Mouse (Mus musculus): ENCODE measurements around the gene Pusl1. TPM values are rescaled to one million over a fixed set of nuclear protein-coding genes. Genes with fewer than 3 reads are reported as not detected.

Pusl1 gene
- total RNA-seq, 2 experiments from 2014 or later = 32.7 to 44.0 TPM

DNA sequence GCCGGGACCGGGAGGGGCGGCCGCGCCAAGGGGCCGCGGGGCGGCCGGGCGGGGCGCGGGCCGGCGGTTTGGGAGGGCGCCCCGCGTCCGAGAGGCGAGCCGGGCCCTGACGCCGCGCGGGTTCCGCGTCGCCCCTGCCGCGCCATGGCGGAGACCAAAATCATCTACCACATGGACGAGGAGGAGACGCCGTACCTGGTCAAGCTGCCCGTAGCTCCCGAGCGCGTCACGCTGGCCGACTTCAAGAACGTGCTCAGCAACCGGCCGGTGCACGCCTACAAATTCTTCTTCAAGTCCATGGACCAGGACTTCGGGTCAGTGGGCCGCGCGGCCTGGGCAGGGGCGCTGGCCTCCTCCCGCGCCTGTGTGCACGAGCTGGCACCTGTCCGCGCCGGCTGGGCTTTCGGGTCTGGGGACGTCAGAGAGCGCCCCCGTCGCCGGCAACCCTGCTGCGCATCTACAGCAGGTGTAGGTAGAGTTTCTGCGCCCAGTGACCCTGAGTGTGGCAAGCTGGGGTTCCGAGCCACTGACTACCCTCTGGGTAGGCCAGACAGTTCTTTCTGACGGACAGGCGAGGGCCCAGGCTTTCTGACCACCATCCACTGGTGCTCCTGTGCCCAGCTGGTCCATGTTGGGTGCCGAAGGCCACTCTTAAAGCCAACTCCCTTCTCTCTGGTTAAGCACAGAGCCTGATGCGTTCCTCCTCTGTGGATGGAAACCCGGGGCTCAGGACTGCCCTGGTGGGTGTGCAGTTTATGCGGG lies 43.8 kb downstream of the Pusl1 start:
- peak; percentile 19; the same call in 1 of the 2 replicates for ATAC-seq (replicated peaks; ENCODE audit: low FRiP score, low TSS enrichment, poor library complexity, severe bottlenecking)

DNA sequence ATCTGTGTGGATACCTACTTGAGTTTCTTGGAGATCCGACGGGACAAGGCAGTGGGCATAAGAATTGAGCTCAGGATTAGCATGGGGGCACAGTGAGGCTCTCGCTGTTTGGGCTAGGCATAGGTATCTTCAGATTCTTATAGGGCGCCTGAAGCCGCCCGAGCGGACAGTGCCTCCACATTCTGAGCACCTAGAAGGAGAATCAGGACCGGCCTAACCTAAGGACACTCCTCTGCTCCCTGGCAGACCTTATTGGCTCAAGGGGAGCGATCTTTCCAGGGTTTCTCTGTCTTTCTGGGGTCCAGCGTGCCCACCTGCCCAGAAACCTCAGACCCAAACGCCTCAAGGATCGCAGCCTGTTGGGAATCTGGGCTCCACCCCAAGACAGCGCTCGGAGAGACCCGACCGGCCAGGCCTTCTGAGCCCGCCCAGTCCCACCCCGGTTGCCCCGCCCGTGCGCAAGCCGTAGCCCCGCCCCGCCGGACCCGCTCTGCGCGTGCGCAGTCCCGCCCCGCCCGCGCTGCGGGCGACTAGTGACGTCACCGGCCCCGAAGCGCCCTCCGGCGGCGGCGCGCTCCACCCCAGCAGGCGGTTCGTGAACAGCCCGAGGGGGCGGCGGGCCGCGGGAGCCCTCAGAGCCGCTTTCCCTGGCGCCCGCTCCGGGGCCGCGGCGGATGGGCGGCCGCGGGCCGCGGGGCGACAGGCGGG lies 44.6 kb downstream of the Pusl1 start, which contains the start of gene Dvl1:
Gene Dvl1, plus strand, starts transcription at position 532 of the 708 bp plus-strand sequence.
- peak; percentile 53 for ATAC-seq (replicated peaks; ENCODE audit: low FRiP score, low TSS enrichment, poor library complexity, severe bottlenecking)

DNA sequence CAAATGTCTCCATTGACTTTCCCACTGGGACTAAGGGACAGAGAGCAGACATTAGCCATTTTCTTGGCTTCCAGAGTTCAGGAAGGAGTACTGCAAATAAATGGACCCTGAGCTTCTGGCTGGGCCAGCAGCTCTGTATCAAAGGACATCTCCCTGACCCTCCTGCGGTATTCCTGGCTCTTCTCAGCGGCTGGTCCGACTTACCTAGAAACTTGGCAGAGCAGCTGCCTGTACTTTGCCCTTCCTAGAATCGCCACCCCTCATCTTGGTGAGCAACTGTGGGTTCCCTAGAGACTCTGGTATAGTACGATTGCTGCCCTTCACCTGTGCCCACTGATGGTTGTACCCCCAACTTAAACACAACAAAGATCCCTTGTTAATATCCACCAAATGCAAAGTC lies 48.4 kb downstream of the Pusl1 start:
- ATAC-seq (replicated peaks; ENCODE audit: low FRiP score, low TSS enrichment, poor library complexity, severe bottlenecking) = no peak

DNA sequence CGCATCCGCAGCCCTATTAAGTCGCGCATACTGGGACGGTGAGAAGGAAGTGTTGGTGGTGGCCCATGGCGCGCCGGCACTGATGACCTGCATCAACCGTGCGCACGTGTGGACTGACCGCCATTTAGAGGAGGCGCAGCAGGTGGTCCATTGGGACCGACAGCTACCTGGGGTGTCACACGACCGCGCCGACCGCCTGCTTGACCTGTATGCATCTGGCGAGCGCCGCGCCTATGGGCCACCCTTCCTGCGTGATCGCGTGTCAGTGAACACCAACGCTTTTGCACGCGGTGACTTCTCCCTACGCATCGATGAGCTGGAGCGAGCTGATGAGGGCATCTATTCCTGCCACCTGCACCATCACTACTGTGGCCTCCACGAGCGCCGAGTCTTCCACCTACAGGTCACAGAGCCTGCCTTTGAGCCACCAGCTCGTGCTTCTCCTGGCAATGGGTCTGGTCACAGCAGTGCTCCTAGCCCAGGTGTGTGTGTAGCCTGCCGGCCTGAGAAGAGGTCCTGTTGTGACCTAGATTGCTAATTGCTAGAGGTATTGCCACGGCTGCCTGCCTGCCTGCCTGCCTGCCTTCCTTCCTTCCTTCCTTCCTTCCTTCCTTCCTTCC lies 49.8 kb downstream of the Pusl1 start:
- no peak for ATAC-seq (replicated peaks; ENCODE audit: low FRiP score, low TSS enrichment, poor library complexity, severe bottlenecking)

DNA sequence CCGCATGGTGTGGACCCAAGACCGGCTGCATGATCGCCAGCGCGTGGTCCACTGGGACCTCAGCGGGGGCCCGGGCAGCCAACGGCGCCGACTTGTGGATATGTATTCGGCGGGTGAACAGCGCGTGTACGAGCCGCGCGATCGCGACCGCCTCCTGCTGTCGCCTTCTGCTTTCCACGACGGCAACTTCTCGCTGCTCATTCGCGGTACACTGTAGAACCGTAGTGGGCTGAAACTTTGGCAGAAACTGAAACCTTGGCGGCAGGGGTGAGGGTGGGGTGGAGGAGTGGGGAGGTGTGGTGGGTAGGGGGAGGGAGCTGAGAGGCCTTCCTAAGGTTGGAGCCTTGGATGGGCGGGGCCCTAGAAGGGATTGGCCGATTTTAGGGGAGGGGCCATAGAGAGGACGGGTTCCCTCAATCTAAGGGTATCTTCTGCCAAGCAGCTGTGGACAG lies 50.6 kb downstream of the Pusl1 start:
- peak; percentile 77 for ATAC-seq (replicated peaks; ENCODE audit: low FRiP score, low TSS enrichment, poor library complexity, severe bottlenecking)

DNA sequence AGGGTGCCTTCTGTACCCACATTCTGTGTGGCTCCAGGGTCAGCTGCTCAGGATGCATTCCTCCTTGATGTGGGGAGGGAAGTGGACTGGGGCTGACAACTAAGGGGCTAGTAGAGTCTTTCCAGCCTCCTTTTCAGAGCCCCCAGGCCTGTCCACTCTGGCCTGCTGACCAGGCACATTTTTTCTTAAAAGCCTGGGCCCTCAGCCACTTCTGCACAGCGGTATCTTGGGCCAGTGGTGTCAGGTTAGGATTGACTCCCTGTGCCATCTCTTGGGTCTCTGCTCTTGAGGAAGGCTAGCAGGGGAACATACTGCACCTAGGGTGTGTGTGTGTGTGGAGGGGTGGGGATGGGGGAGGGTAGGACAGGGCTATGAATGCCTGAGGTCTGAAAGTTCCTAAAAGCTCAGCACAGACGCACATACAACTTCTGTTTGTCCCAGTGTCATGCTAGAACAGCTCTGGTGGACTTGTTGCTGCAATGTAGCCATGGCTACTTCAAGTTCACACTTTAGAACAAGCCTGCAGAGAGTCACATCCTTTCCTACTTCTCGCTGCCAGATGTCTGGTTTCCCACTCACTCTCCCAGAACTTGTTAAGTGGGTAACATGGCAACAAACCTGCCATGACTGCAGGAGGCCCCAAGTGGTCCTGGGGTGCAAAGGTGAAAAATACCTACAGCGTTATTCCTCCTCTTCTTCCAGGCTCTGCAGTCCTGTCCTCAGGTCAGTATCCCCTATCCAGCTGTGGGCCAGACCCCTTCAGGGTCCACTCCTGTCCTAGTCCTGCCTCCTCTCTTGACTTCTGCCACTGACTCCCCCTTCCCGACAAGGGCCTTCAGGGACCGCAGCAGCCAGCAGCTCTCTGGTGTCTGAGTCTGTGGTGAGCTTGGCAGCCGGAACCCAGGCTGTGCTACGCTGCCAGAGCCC lies 51.2 kb downstream of the Pusl1 start:
- ATAC-seq (replicated peaks; ENCODE audit: low FRiP score, low TSS enrichment, poor library complexity, severe bottlenecking) = no peak

DNA sequence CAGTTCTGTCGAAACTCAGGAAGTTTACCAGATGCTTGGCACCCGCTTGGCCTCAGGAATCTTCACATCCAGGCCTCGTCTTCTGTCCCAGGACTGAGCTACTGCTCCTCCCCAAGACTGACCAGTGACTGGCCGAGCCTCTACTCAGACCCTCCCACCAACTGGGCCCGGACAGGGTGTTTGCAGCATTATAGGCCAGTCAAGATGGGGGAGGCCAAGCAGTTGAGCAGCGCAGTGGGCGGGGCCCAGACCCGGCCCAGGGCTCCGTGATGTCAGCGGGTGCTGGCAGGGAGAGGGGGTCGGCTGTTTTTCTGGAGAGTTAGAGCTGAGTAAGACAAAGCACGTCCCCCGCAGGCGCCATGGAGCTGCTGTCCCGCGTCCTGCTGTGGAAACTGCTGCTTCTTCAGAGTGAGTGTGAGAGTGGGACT lies 52.1 kb downstream of the Pusl1 start, which contains the start of gene Mxra8:
Gene Mxra8, plus strand, starts transcription at position 198 of the 428 bp plus-strand sequence.
- ATAC-seq (replicated peaks; ENCODE audit: low FRiP score, low TSS enrichment, poor library complexity, severe bottlenecking) = no peak

DNA sequence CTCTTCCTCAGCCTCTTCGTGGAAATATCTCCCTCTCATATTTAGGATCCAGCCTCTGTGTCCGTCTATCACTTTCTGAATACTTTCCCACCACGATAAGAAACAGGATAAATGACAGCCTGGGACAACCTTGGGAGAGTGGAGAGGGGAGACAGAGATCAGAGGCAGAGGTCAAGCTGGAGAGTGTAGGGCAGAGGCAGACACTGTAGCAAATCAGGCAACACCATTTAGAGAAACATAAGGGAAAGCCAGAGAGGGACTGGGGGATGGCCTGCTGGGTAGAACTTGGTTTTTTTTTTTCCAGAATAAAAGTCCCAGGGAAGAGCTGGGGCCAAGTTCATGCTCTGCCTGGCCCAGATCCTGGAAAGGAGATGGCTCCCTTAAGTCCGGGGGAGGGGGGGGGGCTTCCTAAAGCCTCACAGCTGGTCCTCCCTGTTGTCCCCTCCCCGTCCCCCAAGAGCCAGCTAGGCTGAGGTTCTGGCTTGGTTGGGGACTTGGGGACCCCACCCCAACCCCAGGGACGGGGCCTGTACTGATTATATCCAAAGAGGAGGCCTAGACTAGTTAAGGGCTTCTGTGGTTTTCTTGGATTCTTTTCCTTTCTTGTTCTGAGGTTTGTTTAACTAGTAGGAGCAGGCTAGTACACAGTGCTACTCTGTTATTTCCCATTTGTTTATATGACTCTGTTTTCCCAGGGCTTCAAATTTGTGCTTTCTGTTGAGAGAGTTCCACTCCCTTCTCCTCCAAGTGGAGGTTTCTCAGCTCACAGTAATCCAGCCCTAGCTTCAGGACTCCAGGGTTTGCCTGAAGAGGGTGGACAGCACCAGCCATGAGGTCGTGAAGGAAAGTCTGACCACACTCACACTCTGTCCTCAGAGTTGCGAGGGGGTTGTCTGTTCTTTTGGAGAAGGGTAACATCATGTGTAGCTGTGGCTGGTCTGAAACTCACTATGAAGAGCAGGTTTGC lies 53.1 kb downstream of the Pusl1 start:
- ATAC-seq (replicated peaks; ENCODE audit: low FRiP score, low TSS enrichment, poor library complexity, severe bottlenecking) = no peak

Other genes with a start within 250 kb of the Pusl1 start
- not detected in 2 replicates for gene Gm10563, start 246.4 kb downstream of the Pusl1 start, total RNA-seq (2014; fragmentation: Nextera tagmentation)
- gene Gm10563, start 246.4 kb downstream of the Pusl1 start, total RNA-seq (2017) = not detected in 2 replicates
- gene Mmp23, start 238.4 kb downstream of the Pusl1 start, total RNA-seq (2014; fragmentation: Nextera tagmentation) = not detected in 2 replicates
- gene Mmp23, start 238.4 kb downstream of the Pusl1 start, total RNA-seq (2017) = not detected in 2 replicates
- 12.9 and 17.9 TPM in 2 replicates for gene Mib2, start 222.6 kb downstream of the Pusl1 start, total RNA-seq (2014; fragmentation: Nextera tagmentation)
- 11.9 and 13.3 TPM in 2 replicates for gene Mib2, start 222.6 kb downstream of the Pusl1 start, total RNA-seq (2017)
- 1.1 and 2.8 TPM in 2 replicates for gene Fndc10, start 197.4 kb downstream of the Pusl1 start, total RNA-seq (2014; fragmentation: Nextera tagmentation)
- 0.33 and 0.88 TPM in 2 replicates for gene Fndc10, start 197.4 kb downstream of the Pusl1 start, total RNA-seq (2017)
- gene Ssu72, start 187.0 kb downstream of the Pusl1 start, total RNA-seq (2014; fragmentation: Nextera tagmentation) = 83.5 and 90.2 TPM in 2 replicates
- gene Ssu72, start 187.0 kb downstream of the Pusl1 start, total RNA-seq (2017) = 75.3 and 94.1 TPM in 2 replicates
- 0.17 and 0.20 TPM in 2 replicates for gene Tmem240, start 157.0 kb downstream of the Pusl1 start, total RNA-seq (2014; fragmentation: Nextera tagmentation)
- gene Tmem240, start 157.0 kb downstream of the Pusl1 start, total RNA-seq (2017) = under 0.01 and 0.65 TPM in 2 replicates
- gene Atad3a, start 130.7 kb downstream of the Pusl1 start, total RNA-seq (2014; fragmentation: Nextera tagmentation) = 123 and 206 TPM in 2 replicates
- gene Atad3a, start 130.7 kb downstream of the Pusl1 start, total RNA-seq (2017) = 95.3 and 123 TPM in 2 replicates
- not detected in 2 replicates for gene Vwa1, start 117.1 kb downstream of the Pusl1 start, total RNA-seq (2014; fragmentation: Nextera tagmentation)
- 0.08 and 0.19 TPM in 2 replicates for gene Vwa1, start 117.1 kb downstream of the Pusl1 start, total RNA-seq (2017)
- not detected in 2 replicates for gene Tmem88b, start 105.9 kb downstream of the Pusl1 start, total RNA-seq (2014; fragmentation: Nextera tagmentation)
- gene Tmem88b, start 105.9 kb downstream of the Pusl1 start, total RNA-seq (2017) = 0.09 TPM in 1 of 2 replicates, not detected in the other
- gene Ankrd65, start 101.3 kb downstream of the Pusl1 start, total RNA-seq (2014; fragmentation: Nextera tagmentation) = not detected in 2 replicates
- not detected in 2 replicates for gene Ankrd65, start 101.3 kb downstream of the Pusl1 start, total RNA-seq (2017)
- gene Mrpl20, start 88.9 kb downstream of the Pusl1 start, total RNA-seq (2014; fragmentation: Nextera tagmentation) = 189 and 239 TPM in 2 replicates
- gene Mrpl20, start 88.9 kb downstream of the Pusl1 start, total RNA-seq (2017) = 78.5 and 90.1 TPM in 2 replicates
- 108 and 141 TPM in 2 replicates for gene Ccnl2, start 79.3 kb downstream of the Pusl1 start, total RNA-seq (2014; fragmentation: Nextera tagmentation)
- 86.9 and 94.2 TPM in 2 replicates for gene Ccnl2, start 79.3 kb downstream of the Pusl1 start, total RNA-seq (2017)
- gene Aurkaip1, start 60.5 kb downstream of the Pusl1 start, total RNA-seq (2014; fragmentation: Nextera tagmentation) = 108 and 182 TPM in 2 replicates
- 127 and 137 TPM in 2 replicates for gene Aurkaip1, start 60.5 kb downstream of the Pusl1 start, total RNA-seq (2017)
- gene Mxra8, start 52.1 kb downstream of the Pusl1 start, total RNA-seq (2014; fragmentation: Nextera tagmentation) = not detected in 2 replicates
- not detected in 2 replicates for gene Mxra8, start 52.1 kb downstream of the Pusl1 start, total RNA-seq (2017)
- gene Dvl1, start 44.4 kb downstream of the Pusl1 start, total RNA-seq (2014; fragmentation: Nextera tagmentation) = 24.2 and 49.5 TPM in 2 replicates
- gene Dvl1, start 44.4 kb downstream of the Pusl1 start, total RNA-seq (2017) = 11.1 and 16.2 TPM in 2 replicates
- 1.2 TPM in 1 of 2 replicates, not detected in the other for gene Tas1r3, start 28.4 kb downstream of the Pusl1 start, total RNA-seq (2014; fragmentation: Nextera tagmentation)
- 0.19 TPM in 1 of 2 replicates, not detected in the other for gene Tas1r3, start 28.4 kb downstream of the Pusl1 start, total RNA-seq (2017)
- 8.2 and 13.3 TPM in 2 replicates for gene Cptp, start 22.3 kb downstream of the Pusl1 start, total RNA-seq (2014; fragmentation: Nextera tagmentation)
- gene Cptp, start 22.3 kb downstream of the Pusl1 start, total RNA-seq (2017) = 6.4 and 8.2 TPM in 2 replicates
- gene Ints11, start 22.2 kb downstream of the Pusl1 start, total RNA-seq (2014; fragmentation: Nextera tagmentation) = 49.7 and 65.3 TPM in 2 replicates
- 31.3 and 34.2 TPM in 2 replicates for gene Ints11, start 22.2 kb downstream of the Pusl1 start, total RNA-seq (2017)
- gene Acap3, start within 50 bp of the Pusl1 start, total RNA-seq (2014; fragmentation: Nextera tagmentation) = 25.4 and 27.8 TPM in 2 replicates
- 9.0 and 23.4 TPM in 2 replicates for gene Acap3, start within 50 bp of the Pusl1 start, total RNA-seq (2017)
- 76.0 and 111 TPM in 2 replicates for gene Ube2j2, start 52.0 kb upstream of the Pusl1 start, total RNA-seq (2014; fragmentation: Nextera tagmentation)
- gene Ube2j2, start 52.0 kb upstream of the Pusl1 start, total RNA-seq (2017) = 133 and 145 TPM in 2 replicates
- gene C1qtnf12, start 70.5 kb upstream of the Pusl1 start, total RNA-seq (2014; fragmentation: Nextera tagmentation) = 923 and 965 TPM in 2 replicates
- 161 and 357 TPM in 2 replicates for gene C1qtnf12, start 70.5 kb upstream of the Pusl1 start, total RNA-seq (2017)
- gene B3galt6, start 100.9 kb upstream of the Pusl1 start, total RNA-seq (2014; fragmentation: Nextera tagmentation) = 7.6 and 9.4 TPM in 2 replicates
- gene B3galt6, start 100.9 kb upstream of the Pusl1 start, total RNA-seq (2017) = 11.0 and 11.7 TPM in 2 replicates
- 48.2 and 74.4 TPM in 2 replicates for gene Sdf4, start 101.1 kb upstream of the Pusl1 start, total RNA-seq (2014; fragmentation: Nextera tagmentation)
- 137 and 143 TPM in 2 replicates for gene Sdf4, start 101.1 kb upstream of the Pusl1 start, total RNA-seq (2017)
- gene Tnfrsf4, start 122.1 kb upstream of the Pusl1 start, total RNA-seq (2014; fragmentation: Nextera tagmentation) = 2.5 and 6.9 TPM in 2 replicates
- 1.8 and 5.6 TPM in 2 replicates for gene Tnfrsf4, start 122.1 kb upstream of the Pusl1 start, total RNA-seq (2017)
- 3.7 and 7.5 TPM in 2 replicates for gene Tnfrsf18, start 134.4 kb upstream of the Pusl1 start, total RNA-seq (2014; fragmentation: Nextera tagmentation)
- 2.6 and 7.0 TPM in 2 replicates for gene Tnfrsf18, start 134.4 kb upstream of the Pusl1 start, total RNA-seq (2017)
- not detected in 2 replicates for gene Ttll10, start 167.6 kb upstream of the Pusl1 start, total RNA-seq (2014; fragmentation: Nextera tagmentation)
- gene Ttll10, start 167.6 kb upstream of the Pusl1 start, total RNA-seq (2017) = not detected in 2 replicates
- gene 9430015G10Rik, start 218.2 kb upstream of the Pusl1 start, total RNA-seq (2014; fragmentation: Nextera tagmentation) = 42.9 and 43.3 TPM in 2 replicates
- 33.9 and 38.2 TPM in 2 replicates for gene 9430015G10Rik, start 218.2 kb upstream of the Pusl1 start, total RNA-seq (2017)
- 1.1 TPM in 1 of 2 replicates, not detected in the other for gene Rnf223, start 238.7 kb upstream of the Pusl1 start, total RNA-seq (2014; fragmentation: Nextera tagmentation)
- gene Rnf223, start 238.7 kb upstream of the Pusl1 start, total RNA-seq (2017) = not detected in 2 replicates